Comparison of ENCODE assay signal across 20 mouse cellular contexts in the genomic region with DNA sequence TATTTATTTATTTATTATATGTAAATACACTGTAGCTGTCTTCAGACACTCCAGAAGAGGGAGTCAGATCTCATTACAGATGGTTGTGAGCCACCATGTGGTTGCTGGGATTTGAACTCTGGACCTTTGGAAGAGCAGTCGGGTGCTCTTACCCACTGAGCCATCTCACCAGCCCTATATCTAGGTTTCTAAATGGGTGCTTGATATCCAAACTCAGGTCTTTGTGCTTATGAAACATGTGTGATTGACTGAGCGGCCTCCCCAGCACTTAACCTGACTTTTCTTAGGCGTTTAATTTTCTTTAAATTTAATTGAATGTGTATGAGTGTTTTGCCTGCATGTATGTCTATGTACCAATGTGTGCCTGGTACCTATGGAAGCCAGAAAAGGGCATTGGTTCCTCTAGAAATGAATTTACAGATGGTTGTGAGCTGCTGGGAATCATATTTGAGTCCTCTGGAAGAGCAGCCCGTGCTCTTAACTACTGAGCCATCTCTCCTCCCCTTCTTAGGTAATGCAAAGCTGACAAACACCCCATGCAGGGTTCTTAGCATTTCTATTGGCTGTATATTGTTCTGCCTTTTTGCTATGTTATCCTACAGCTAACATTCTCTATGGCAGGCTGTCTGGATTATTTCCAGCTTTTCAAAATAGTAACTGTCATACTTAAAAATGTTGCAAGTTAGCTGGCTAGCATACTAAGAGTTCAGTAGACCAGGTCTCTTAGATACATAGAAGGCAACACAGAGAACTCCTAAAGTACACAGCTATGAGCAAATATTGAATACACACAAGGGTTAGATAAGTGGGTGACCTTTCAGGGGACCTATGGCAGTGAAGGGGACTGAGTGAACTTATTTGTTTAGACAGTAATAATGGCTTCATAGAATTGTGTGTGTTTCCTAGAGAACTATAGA. TPM values are rescaled to one million over a fixed set of nuclear protein-coding genes. Genes with fewer than 3 reads are reported as not detected.
DNase-seq lines count a peak whose midpoint lies in the region; ATAC-seq and TF ChIP-seq lines count a peak whose summit lies in the region.
"Had no signal": no experiment of that assay in that cellular context is flagged by ENCODE, and none has a peak within 500 bp of the region (broad histone marks: within the 10 kb centered on the region; RNA-seq: fewer than 3 reads in every experiment).

No protein-coding gene starts in this region.

- TF ChIP-seq POLR2A in heart, adult 2 months (IDR thresholded peaks at IDR 0.05; ENCODE audit: insufficient read depth, low read depth, low read length): no peak

- ATAC-seq in heart, embryonic 13.5 days (ENCODE audit: extremely low read depth, insufficient number of reproducible peaks, low FRiP score, low TSS enrichment): no peak
- ATAC-seq in lung, postnatal 0 days: peak; percentile 43
- peak; percentile 57; the same call in 1 of the 2 replicates for ATAC-seq in liver, embryonic 11.5 days (replicated peaks; ENCODE audit: low FRiP score)
- ATAC-seq in liver, embryonic 15.5 days (ENCODE audit: insufficient read depth): peak; percentile 76
- ATAC-seq: hindbrain, embryonic 16.5 days; intestine, postnatal 0 days; Patski had no signal

- TF ChIP-seq CTCF in heart, adult 2 months (IDR thresholded peaks at IDR 0.05): no peak
- no peak for TF ChIP-seq CTCF in lung, postnatal 0 days (IDR thresholded peaks at IDR 0.05)

- DNase-seq in heart, adult 2 months: no peak
- peak; percentile 21 for DNase-seq in lung, postnatal 0 days (ENCODE audit: low spot score)
- DNase-seq in lung, postnatal 10 days: no peak
- DNase-seq in liver, embryonic 11.5 days (ENCODE audit: low spot score): no peak
- no peak for DNase-seq in left cerebral cortex, postnatal 25 days (ENCODE audit: low spot score in 2 of 2)
- DNase-seq: adrenal gland, adult 8-10 months; cerebellum, adult 9-11 months; heart, adult 11 months; heart, postnatal 10 days; right cerebral cortex, adult 18-20 months; thymus, postnatal 36 days had no signal

- peaks cover 12% of the 10 kb centered on the region for H3K4me1 ChIP-seq in heart, embryonic 13.5 days
- H3K4me1 ChIP-seq in heart, adult 2 months (ENCODE audit: control insufficient read depth, insufficient read depth, low read length): no peaks in the 10 kb centered on the region
- no peaks in the 10 kb centered on the region for H3K4me1 ChIP-seq in lung, postnatal 0 days (ENCODE audit: insufficient read depth, low read depth, low read length)
- H3K4me1 ChIP-seq in liver, embryonic 11.5 days (replicated peaks; ENCODE audit: control insufficient read depth, insufficient read depth, low read length): no peaks in the 10 kb centered on the region
- H3K4me1 ChIP-seq in liver, embryonic 15.5 days (replicated peaks): no peaks in the 10 kb centered on the region
- H3K4me1 ChIP-seq: embryonic facial prominence, embryonic 15.5 days; limb, embryonic 12.5 days; neural tube, embryonic 12.5 days had no signal

- no peaks in the 10 kb centered on the region for H3K36me3 ChIP-seq in heart, embryonic 13.5 days
- no peaks in the 10 kb centered on the region for H3K36me3 ChIP-seq in heart, adult 2 months (ENCODE audit: control insufficient read depth, insufficient read depth, low read length)
- no peaks in the 10 kb centered on the region for H3K36me3 ChIP-seq in lung, postnatal 0 days (ENCODE audit: insufficient read depth, low read length)
- H3K36me3 ChIP-seq in liver, embryonic 11.5 days (ENCODE audit: control insufficient read depth, insufficient read depth, low read length): no peaks in the 10 kb centered on the region
- no peaks in the 10 kb centered on the region for H3K36me3 ChIP-seq in liver, embryonic 15.5 days (replicated peaks)
- H3K36me3 ChIP-seq: embryonic facial prominence, embryonic 15.5 days; limb, embryonic 12.5 days; neural tube, embryonic 12.5 days had no signal

- H3K4me2 ChIP-seq in heart, embryonic 13.5 days: no peak overlapping the region
- no peak overlapping the region for H3K4me2 ChIP-seq in lung, postnatal 0 days (replicated peaks; ENCODE audit: low read depth, low read length)
- no peak overlapping the region for H3K4me2 ChIP-seq in liver, embryonic 11.5 days
- no peak overlapping the region for H3K4me2 ChIP-seq in liver, embryonic 15.5 days
- H3K4me2 ChIP-seq: embryonic facial prominence, embryonic 15.5 days; limb, embryonic 12.5 days; neural tube, embryonic 12.5 days had no signal

- H3K9ac ChIP-seq in heart, embryonic 13.5 days: no peak overlapping the region
- no peak overlapping the region for H3K9ac ChIP-seq in heart, adult 2 months (ENCODE audit: low read depth, low read length)
- no peak overlapping the region for H3K9ac ChIP-seq in lung, postnatal 0 days (replicated peaks; ENCODE audit: low read depth)
- no peak overlapping the region for H3K9ac ChIP-seq in liver, embryonic 11.5 days (ENCODE audit: low read depth, low read length)
- no peak overlapping the region for H3K9ac ChIP-seq in liver, embryonic 15.5 days
- H3K9ac ChIP-seq: embryonic facial prominence, embryonic 15.5 days; limb, embryonic 12.5 days; neural tube, embryonic 12.5 days had no signal

- H3K4me3 ChIP-seq in heart, embryonic 13.5 days: no peak overlapping the region
- no peak overlapping the region for H3K4me3 ChIP-seq in heart, adult 2 months
- H3K4me3 ChIP-seq in lung, postnatal 0 days (ENCODE audit: low read depth, low read length): no peak overlapping the region
- no peak overlapping the region for H3K4me3 ChIP-seq in liver, embryonic 11.5 days (ENCODE audit: low read depth, low read length)
- H3K4me3 ChIP-seq in liver, embryonic 15.5 days (replicated peaks): no peak overlapping the region
- H3K4me3 ChIP-seq: embryonic facial prominence, embryonic 15.5 days; limb, embryonic 12.5 days; neural tube, embryonic 12.5 days had no signal

- no peak for TF ChIP-seq EP300 in heart, adult 2 months (IDR thresholded peaks at IDR 0.05; ENCODE audit: insufficient read depth, low read depth, low read length)
- no peak for TF ChIP-seq EP300 in lung, postnatal 0 days (IDR thresholded peaks at IDR 0.05)

- H3K27me3 ChIP-seq in heart, embryonic 13.5 days (replicated peaks): peaks cover 6% of the 10 kb centered on the region
- H3K27me3 ChIP-seq in heart, adult 2 months (ENCODE audit: control insufficient read depth, insufficient read depth, low read length): no peaks in the 10 kb centered on the region
- no peaks in the 10 kb centered on the region for H3K27me3 ChIP-seq in lung, postnatal 0 days (replicated peaks; ENCODE audit: insufficient read depth, low read length)
- H3K27me3 ChIP-seq in liver, embryonic 11.5 days (replicated peaks; ENCODE audit: control insufficient read depth, insufficient read depth, low read length): peaks cover 4% of the 10 kb centered on the region
- H3K27me3 ChIP-seq in liver, embryonic 15.5 days: peaks cover 21% of the 10 kb centered on the region
- H3K27me3 ChIP-seq: embryonic facial prominence, embryonic 15.5 days; limb, embryonic 12.5 days; Patski had no signal

- 75% methylated on average over 4 of the region's 4 CpGs for WGBS in heart, embryonic 13.5 days
- WGBS in heart, adult 2 months: 80% methylated on average over 4 of the region's 4 CpGs
- 75% methylated on average over 4 of the region's 4 CpGs for WGBS in lung, postnatal 0 days
- WGBS in liver, embryonic 11.5 days: 83% methylated on average over 4 of the region's 4 CpGs
- WGBS in liver, embryonic 15.5 days (ENCODE audit: insufficient replicate concordance): 54% methylated on average over 4 of the region's 4 CpGs

- H3K79me2 ChIP-seq in heart, adult 2 months (replicated peaks; ENCODE audit: control insufficient read depth, insufficient read depth, low read length): no peaks in the 10 kb centered on the region

- no peaks in the 10 kb centered on the region for H3K9me3 ChIP-seq in heart, embryonic 13.5 days
- no peaks in the 10 kb centered on the region for H3K9me3 ChIP-seq in lung, postnatal 0 days (ENCODE audit: low read length)
- H3K9me3 ChIP-seq in liver, embryonic 11.5 days (ENCODE audit: control insufficient read depth, low read length): no peaks in the 10 kb centered on the region
- H3K9me3 ChIP-seq in liver, embryonic 15.5 days (replicated peaks): no peaks in the 10 kb centered on the region
- H3K9me3 ChIP-seq: embryonic facial prominence, embryonic 15.5 days; limb, embryonic 12.5 days; neural tube, embryonic 12.5 days had no signal

- intact Hi-C loops in heart, adult 2 months (cut with DNase I): no loop called here
- intact Hi-C loops in left cerebral cortex, postnatal 25 days (cut with DNase I): no loop called here

- H3K27ac ChIP-seq in heart, embryonic 13.5 days (replicated peaks): peak overlapping the region; percentile 46; the same call in 1 of the 2 replicates
- no peak overlapping the region for H3K27ac ChIP-seq in heart, adult 2 months
- H3K27ac ChIP-seq in lung, postnatal 0 days (ENCODE audit: low read length): no peak overlapping the region
- no peak overlapping the region for H3K27ac ChIP-seq in liver, embryonic 11.5 days (ENCODE audit: low read depth, low read length)
- no peak overlapping the region for H3K27ac ChIP-seq in liver, embryonic 15.5 days (replicated peaks)
- H3K27ac ChIP-seq: embryonic facial prominence, embryonic 15.5 days; limb, embryonic 12.5 days; neural tube, embryonic 12.5 days had no signal

RNA-seq across cellular contexts. Expression of gene Kank1, which starts 6.5 kb away (rescaled TPM):
- polyA plus RNA-seq in heart, embryonic 13.5 days (2015; fragmentation: Nextera tagmentation; extraction: Ambion mirVana): 45.7 and 50.4 TPM in 2 replicates
- 10 to 100 TPM; 37.2 to 37.3 TPM for total RNA-seq in heart, adult 2 months (2021)
- polyA plus RNA-seq in heart, adult 2 months (2012; rRNA removed): 43.9 and 67.9 TPM in 2 replicates
- 6.9 and 10.2 TPM in 2 replicates for polyA plus RNA-seq in lung, postnatal 0 days (2015; fragmentation: Nextera tagmentation; extraction: Ambion mirVana)
- polyA plus RNA-seq in liver, embryonic 11.5 days (2014; fragmentation: Nextera tagmentation; extraction: Ambion mirVana): 13.3 and 14.1 TPM in 2 replicates
- polyA plus RNA-seq in liver, embryonic 15.5 days (2015; fragmentation: Nextera tagmentation; extraction: Ambion mirVana): 6.6 and 6.8 TPM in 2 replicates
- total RNA-seq in left cerebral cortex, postnatal 25 days (2021): 10 to 100 TPM; 18.7 to 18.9 TPM
- total RNA-seq: megakaryocyte, adult 5-6 weeks had no signal
